Mouse (Mus musculus): Measurements from ENCODE around the gene Zfp366. TPM values are rescaled to one million over a fixed set of nuclear protein-coding genes. Genes with fewer than 3 reads are reported as not detected.

The Zfp366 gene
- polyA plus RNA-seq, 1 experiment: not detected

DNA sequence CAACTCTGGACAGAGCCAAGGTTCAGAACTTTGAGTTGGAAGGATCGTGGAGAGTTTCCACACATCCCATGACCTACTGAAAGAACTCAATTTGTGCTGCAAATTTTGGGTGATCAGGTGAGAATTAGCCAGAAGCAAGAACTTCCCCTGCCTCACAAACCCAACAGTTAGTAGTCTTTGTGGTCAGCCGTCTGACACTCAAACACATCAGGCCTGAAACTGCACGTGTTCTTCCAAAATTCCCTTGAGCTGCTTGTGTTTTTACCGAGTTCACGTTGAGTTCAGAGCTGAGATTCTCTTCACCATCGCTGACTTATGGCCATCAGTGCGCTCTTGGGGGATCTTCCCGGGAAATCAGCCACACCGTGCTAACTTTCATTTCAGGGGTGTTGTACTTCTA is 22.6 kb downstream of the Zfp366 start:
- H3K4me3 ChIP-seq (replicated peaks): no peak overlapping the region
- TF ChIP-seq FLI1 (IDR thresholded peaks at IDR 0.05; ENCODE audit: low read length): no peak
- no peak for TF ChIP-seq GATA1 (IDR thresholded peaks at IDR 0.05; ENCODE audit: borderline replicate concordance, low read length)
- no peaks in the 10 kb centered on the region; the same call in 1 of the 2 replicates for H3K4me1 ChIP-seq
- no peaks in the 10 kb centered on the region for H3K9me3 ChIP-seq
- H3K36me3 ChIP-seq (replicated peaks; ENCODE audit: low read length): no peaks in the 10 kb centered on the region
- H3K27me3 ChIP-seq (replicated peaks): peaks cover 17% of the 10 kb centered on the region

DNA sequence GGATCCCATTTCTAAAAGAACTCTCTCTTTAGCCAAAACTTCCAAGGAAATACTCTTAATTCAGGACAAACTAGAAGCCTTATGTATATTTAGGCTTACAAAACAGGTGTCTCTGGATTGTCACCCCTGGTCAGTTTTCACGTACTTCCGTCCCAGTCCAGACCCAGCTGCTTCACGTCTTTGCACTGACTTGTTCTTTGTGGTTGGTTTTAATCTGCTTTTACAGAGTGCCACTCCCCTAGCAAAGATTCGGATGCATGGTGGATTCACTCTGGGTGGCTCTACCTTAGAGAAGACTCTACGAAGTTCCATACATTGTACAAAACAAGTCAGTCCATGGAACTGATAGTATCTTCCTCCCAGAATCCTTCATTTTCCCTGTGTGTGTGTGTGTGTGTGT is 25.2 kb downstream of the Zfp366 start:
- TF ChIP-seq GATA1 (IDR thresholded peaks at IDR 0.05; ENCODE audit: borderline replicate concordance, low read length) (no peak), FLI1 (IDR thresholded peaks at IDR 0.05; ENCODE audit: low read length) (no peak)
- Histone ChIP-seq H3K4me3 (replicated peaks) (no peak overlapping the region), H3K36me3 (replicated peaks; ENCODE audit: low read length) (no peaks in the 10 kb centered on the region), H3K27me3 (replicated peaks) (peaks cover 11% of the 10 kb centered on the region), H3K4me1 (no peaks in the 10 kb centered on the region; the same call in 1 of the 2 replicates), H3K9me3 (no peaks in the 10 kb centered on the region)

GRCm38 (mm10) chr13:99210837-99211236 is 26.2 kb downstream of the Zfp366 start:
- Histone ChIP-seq H3K4me1 (no peaks in the 10 kb centered on the region; the same call in 1 of the 2 replicates), H3K27me3 (replicated peaks) (peaks cover 11% of the 10 kb centered on the region), H3K9me3 (no peaks in the 10 kb centered on the region), H3K4me3 (replicated peaks) (no peak overlapping the region), H3K36me3 (replicated peaks; ENCODE audit: low read length) (no peaks in the 10 kb centered on the region)
- TF ChIP-seq FLI1 (IDR thresholded peaks at IDR 0.05; ENCODE audit: low read length) (no peak), GATA1 (IDR thresholded peaks at IDR 0.05; ENCODE audit: borderline replicate concordance, low read length) (no peak)

DNA sequence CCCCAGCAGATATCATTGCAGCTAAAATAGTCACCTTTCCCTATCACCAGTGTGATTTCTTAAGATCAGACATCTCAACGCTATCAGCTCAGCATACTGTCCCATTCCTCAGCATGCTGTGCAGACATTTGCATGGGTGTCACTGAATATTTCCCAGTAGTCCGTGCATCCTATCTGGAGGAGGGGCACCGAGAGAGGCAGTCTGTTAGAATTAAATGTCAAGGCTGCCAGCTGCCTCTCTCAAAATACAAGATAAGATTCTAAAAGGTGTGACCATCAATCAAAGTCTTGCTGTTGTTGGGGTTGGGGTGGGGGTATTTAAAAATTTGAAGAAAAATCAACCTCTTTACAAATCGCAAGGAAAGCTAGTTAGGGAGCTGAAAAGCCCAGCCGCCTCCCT is 28.4 kb downstream of the Zfp366 start:
- Histone ChIP-seq H3K27me3 (replicated peaks) (peaks cover 11% of the 10 kb centered on the region), H3K4me3 (replicated peaks) (no peak overlapping the region), H3K36me3 (replicated peaks; ENCODE audit: low read length) (no peaks in the 10 kb centered on the region), H3K4me1 (no peaks in the 10 kb centered on the region), H3K9me3 (peaks cover 3% of the 10 kb centered on the region; the same call in 1 of the 2 replicates)
- TF ChIP-seq FLI1 (IDR thresholded peaks at IDR 0.05; ENCODE audit: low read length) (no peak), GATA1 (IDR thresholded peaks at IDR 0.05; ENCODE audit: borderline replicate concordance, low read length) (no peak)

DNA sequence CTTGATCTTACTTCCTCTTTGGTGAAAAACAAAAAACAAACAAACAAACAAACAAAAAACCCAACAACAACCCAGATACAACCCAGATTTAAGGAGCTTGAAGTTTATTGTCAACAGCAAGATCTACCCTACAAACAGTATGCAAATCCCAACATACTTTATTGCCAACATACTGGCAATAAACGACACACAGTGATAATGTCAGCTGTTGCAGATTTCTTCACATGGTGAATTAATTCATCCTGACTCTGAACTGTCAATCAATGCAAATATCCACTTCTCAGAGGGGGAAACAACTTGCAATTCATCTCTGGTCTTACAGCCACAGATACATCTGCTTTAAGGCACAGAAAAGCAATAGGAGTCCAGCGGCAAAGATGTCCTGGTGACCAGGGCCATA is 31.4 kb downstream of the Zfp366 start:
- peaks cover 3% of the 10 kb centered on the region; the same call in 1 of the 2 replicates for H3K9me3 ChIP-seq
- no peaks in the 10 kb centered on the region for H3K36me3 ChIP-seq (replicated peaks; ENCODE audit: low read length)
- no peak overlapping the region for H3K4me3 ChIP-seq (replicated peaks)
- peaks cover 15% of the 10 kb centered on the region for H3K27me3 ChIP-seq (replicated peaks)
- TF ChIP-seq FLI1 (IDR thresholded peaks at IDR 0.05; ENCODE audit: low read length) (no peak), GATA1 (IDR thresholded peaks at IDR 0.05; ENCODE audit: borderline replicate concordance, low read length) (no peak)
- no peaks in the 10 kb centered on the region for H3K4me1 ChIP-seq

DNA sequence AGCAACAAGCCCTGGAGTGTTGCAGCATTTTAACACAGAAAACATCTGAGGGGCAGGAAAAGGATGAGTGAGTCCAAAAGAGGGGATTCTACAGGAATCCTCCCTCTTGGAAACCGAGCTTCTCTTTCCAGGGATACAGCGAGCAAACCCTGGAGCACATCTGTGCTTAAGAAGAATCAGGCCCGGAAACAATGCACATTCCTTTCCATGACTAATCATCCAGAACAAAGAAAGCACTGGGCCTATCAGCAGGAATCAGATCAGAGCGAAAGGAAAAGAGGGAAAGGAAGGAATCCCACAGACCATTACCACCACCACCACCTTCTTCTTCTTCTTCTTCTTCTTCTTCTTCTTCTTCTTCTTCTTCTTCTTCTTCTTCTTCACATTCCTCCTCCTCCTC is 33.4 kb downstream of the Zfp366 start:
- H3K27me3 ChIP-seq (replicated peaks): peaks cover 16% of the 10 kb centered on the region
- no peaks in the 10 kb centered on the region for H3K36me3 ChIP-seq (replicated peaks; ENCODE audit: low read length)
- peaks cover 3% of the 10 kb centered on the region; the same call in 1 of the 2 replicates for H3K9me3 ChIP-seq
- TF ChIP-seq GATA1 (IDR thresholded peaks at IDR 0.05; ENCODE audit: borderline replicate concordance, low read length) (no peak), FLI1 (IDR thresholded peaks at IDR 0.05; ENCODE audit: low read length) (no peak)
- no peak overlapping the region for H3K4me3 ChIP-seq (replicated peaks)
- H3K4me1 ChIP-seq: peaks cover 5% of the 10 kb centered on the region; the same call in 1 of the 2 replicates

DNA sequence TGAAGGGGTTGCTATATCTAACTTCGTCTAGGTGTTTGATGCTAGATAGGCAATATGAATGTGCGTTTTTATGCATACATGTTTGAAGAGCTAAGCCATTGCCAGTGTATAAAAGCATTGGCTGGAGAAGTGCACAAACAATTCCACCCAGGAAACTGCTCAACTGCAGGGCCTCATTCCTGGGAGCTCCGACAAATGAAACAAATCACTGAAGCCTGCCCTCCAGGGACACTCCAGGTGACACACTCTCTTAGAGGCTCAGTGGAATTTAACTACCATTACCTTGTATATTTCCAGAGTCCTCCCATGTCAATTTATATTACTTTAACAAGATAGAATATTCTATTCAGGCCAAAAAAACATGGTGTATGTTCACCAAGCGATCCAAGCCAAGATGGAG is 35.0 kb downstream of the Zfp366 start:
- no peaks in the 10 kb centered on the region for H3K36me3 ChIP-seq (replicated peaks; ENCODE audit: low read length)
- H3K27me3 ChIP-seq (replicated peaks): peaks cover 12% of the 10 kb centered on the region
- peaks cover 3% of the 10 kb centered on the region; the same call in 1 of the 2 replicates for H3K9me3 ChIP-seq
- no peak overlapping the region for H3K4me3 ChIP-seq (replicated peaks)
- peaks cover 5% of the 10 kb centered on the region; the same call in 1 of the 2 replicates for H3K4me1 ChIP-seq
- TF ChIP-seq GATA1 (IDR thresholded peaks at IDR 0.05; ENCODE audit: borderline replicate concordance, low read length) (no peak), FLI1 (IDR thresholded peaks at IDR 0.05; ENCODE audit: low read length) (no peak)

DNA sequence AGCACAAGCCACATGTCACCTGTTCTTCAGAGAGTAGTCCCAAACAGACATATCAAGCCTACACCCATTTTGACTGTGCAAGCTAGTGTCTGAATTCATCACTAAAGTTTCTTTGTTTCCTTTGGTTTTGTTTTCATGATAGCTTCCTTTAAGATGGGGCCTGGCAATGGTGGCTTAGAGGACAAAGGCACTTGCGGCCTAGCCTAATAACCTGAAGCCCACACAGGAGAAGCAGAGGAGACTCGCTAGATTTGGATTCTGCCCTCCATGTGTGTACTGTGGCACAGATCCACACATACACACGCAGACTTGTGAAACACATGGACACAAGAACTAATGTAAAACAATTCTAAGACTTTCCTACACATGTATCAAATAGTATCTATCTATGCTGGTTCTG is 37.4 kb downstream of the Zfp366 start:
- H3K4me1 ChIP-seq: peaks cover 5% of the 10 kb centered on the region; the same call in 1 of the 2 replicates
- no peak overlapping the region for H3K4me3 ChIP-seq (replicated peaks)
- H3K9me3 ChIP-seq: peaks cover 3% of the 10 kb centered on the region; the same call in 1 of the 2 replicates
- H3K36me3 ChIP-seq (replicated peaks; ENCODE audit: low read length): no peaks in the 10 kb centered on the region
- TF ChIP-seq FLI1 (IDR thresholded peaks at IDR 0.05; ENCODE audit: low read length) (no peak), GATA1 (IDR thresholded peaks at IDR 0.05; ENCODE audit: borderline replicate concordance, low read length) (no peak)
- peaks cover 15% of the 10 kb centered on the region for H3K27me3 ChIP-seq (replicated peaks)

- Histone ChIP-seq H3K27me3 (replicated peaks) (peaks cover 13% of the 10 kb centered on the region), H3K4me1 (peaks cover 5% of the 10 kb centered on the region; the same call in 1 of the 2 replicates), H3K4me3 (replicated peaks) (no peak overlapping the region), H3K9me3 (no peaks in the 10 kb centered on the region), H3K36me3 (replicated peaks; ENCODE audit: low read length) (no peaks in the 10 kb centered on the region)
- TF ChIP-seq FLI1 (IDR thresholded peaks at IDR 0.05; ENCODE audit: low read length) (no peak), GATA1 (IDR thresholded peaks at IDR 0.05; ENCODE audit: borderline replicate concordance, low read length) (no peak)
Observed at GRCm38 (mm10) chr13:99222476-99222875, 37.9 kb downstream of the Zfp366 start.

DNA sequence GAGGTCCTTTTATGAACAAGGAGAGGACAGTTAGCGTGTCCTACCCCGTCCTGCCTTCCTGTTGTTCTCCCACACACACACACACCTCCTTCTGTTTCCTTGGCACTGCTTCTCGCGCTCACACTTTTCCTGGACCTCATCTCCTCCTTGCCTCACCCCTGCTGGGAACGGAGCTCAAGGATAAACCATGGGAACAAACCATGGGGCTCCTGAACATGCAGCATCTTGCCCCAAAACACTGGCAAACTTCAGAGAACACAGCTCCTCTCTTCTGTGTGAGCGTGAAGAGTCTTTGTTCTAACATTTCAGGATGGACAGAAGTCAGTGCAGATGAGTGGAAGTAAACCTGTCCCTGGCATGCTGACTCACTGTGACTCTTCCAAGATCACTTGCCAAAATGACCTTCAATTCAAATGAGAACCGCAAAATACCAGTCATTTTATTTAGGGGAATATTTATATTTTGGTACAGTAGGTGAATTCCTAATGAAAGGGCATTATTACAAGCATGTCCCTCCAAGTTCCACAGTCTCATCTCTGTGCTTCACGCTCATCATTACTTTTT is 38.8 kb downstream of the Zfp366 start:
- peaks cover 5% of the 10 kb centered on the region; the same call in 1 of the 2 replicates for H3K4me1 ChIP-seq
- H3K27me3 ChIP-seq (replicated peaks): peaks cover 12% of the 10 kb centered on the region
- TF ChIP-seq FLI1 (IDR thresholded peaks at IDR 0.05; ENCODE audit: low read length): no peak
- no peak for TF ChIP-seq GATA1 (IDR thresholded peaks at IDR 0.05; ENCODE audit: borderline replicate concordance, low read length)
- peaks cover under 1% of the 10 kb centered on the region; the same call in 1 of the 2 replicates for H3K9me3 ChIP-seq
- H3K36me3 ChIP-seq (replicated peaks; ENCODE audit: low read length): no peaks in the 10 kb centered on the region
- H3K4me3 ChIP-seq (replicated peaks): no peak overlapping the region
